Comparison of ENCODE assay signal across 15 mouse cellular contexts in the genomic region with DNA sequence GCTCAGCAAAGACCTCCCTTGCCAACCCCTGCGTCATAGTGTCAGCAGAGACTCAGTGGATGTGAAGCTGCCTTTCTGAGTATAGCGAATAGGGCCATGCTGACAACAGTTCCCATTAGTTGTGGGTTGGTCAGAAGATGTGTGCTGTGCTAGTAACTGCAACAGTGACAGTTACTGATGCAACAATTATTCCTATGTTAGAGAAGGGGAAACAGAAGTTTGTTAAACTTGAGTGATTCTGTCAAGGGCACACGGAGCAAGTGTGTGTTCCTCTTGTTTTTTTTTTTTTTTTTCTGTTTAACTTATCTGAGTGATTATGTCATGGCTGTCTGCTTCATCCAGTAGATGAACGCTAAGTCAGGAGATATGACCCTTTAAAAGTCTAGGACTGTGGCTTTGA.
"Had no signal": no experiment of that assay in that cellular context is flagged by ENCODE, and none has a peak within 500 bp of the region (broad histone marks: within the 10 kb centered on the region; RNA-seq: fewer than 3 reads in every experiment).

No protein-coding gene starts in this region.

- H3K4me3 ChIP-seq: limb, embryonic 13.5 days; liver, embryonic 13.5 days; midbrain, embryonic 13.5 days; neural tube, embryonic 12.5 days; stomach, embryonic 15.5 days had no signal

- H3K4me2 ChIP-seq: limb, embryonic 13.5 days; liver, embryonic 13.5 days; lung, embryonic 14.5 days; midbrain, embryonic 13.5 days; neural tube, embryonic 12.5 days; stomach, embryonic 15.5 days had no signal

- DNase-seq: kidney, adult 11 months; kidney, adult 9 months; kidney, postnatal 36 days; liver, embryonic 13.5 days; lung, embryonic 14.5 days; lung, postnatal 10 days; lung, postnatal 4 days; right cerebral cortex, postnatal 14 days; thymus, adult 2 months; thymus, postnatal 25 days had no signal

- H3K36me3 ChIP-seq: limb, embryonic 13.5 days; liver, embryonic 13.5 days; midbrain, embryonic 13.5 days; neural tube, embryonic 12.5 days; stomach, embryonic 15.5 days had no signal

- H3K27me3 ChIP-seq: limb, embryonic 13.5 days; liver, embryonic 13.5 days; midbrain, embryonic 13.5 days; neural tube, embryonic 12.5 days; stomach, embryonic 15.5 days had no signal

- H3K9me3 ChIP-seq: limb, embryonic 13.5 days; liver, embryonic 13.5 days; midbrain, embryonic 13.5 days; neural tube, embryonic 12.5 days; stomach, embryonic 15.5 days had no signal

- H3K27ac ChIP-seq: kidney, postnatal 0 days; limb, embryonic 13.5 days; liver, embryonic 13.5 days; midbrain, embryonic 13.5 days; neural tube, embryonic 12.5 days; stomach, embryonic 15.5 days had no signal

- H3K4me1 ChIP-seq: limb, embryonic 13.5 days; liver, embryonic 13.5 days; midbrain, embryonic 13.5 days; neural tube, embryonic 12.5 days; stomach, embryonic 15.5 days had no signal

- H3K9ac ChIP-seq: limb, embryonic 13.5 days; liver, embryonic 13.5 days; lung, embryonic 14.5 days; midbrain, embryonic 13.5 days; neural tube, embryonic 12.5 days; stomach, embryonic 15.5 days had no signal

- ATAC-seq: midbrain, embryonic 13.5 days had no signal
